Mouse (Mus musculus) MEL-GATA-1-ER (cell line): ENCODE measurements around the gene Gpr135.
"Not testable (repeated sequence)": the region's sequence is repeated elsewhere in the genome, so short reads cannot be mapped to it uniquely, and the experiment has no call there.

Experiments
- DNase-seq: peaks from one replicate; pipeline ENCODE4 v3.0.0-alpha.2; 2012; ENCODE audit warnings: low read depth; ENCODE audit errors: extremely low read depth

Gpr135 gene

GRCm38 (mm10) chr12:72053303-72053702, 17.6 kb downstream of the Gpr135 start:
- DNase-seq, result peak; percentile 12

- DNase-seq, result no peak
These were observed 18.4 kb downstream of the Gpr135 start for GRCm38 (mm10) chr12:72052571-72052970.

GRCm38 (mm10) chr12:72050821-72051220, 20.1 kb downstream of the Gpr135 start:
- DNase-seq, result no peak

- DNase-seq, result not testable (repeated sequence)
These were observed 20.8 kb downstream of the Gpr135 start for GRCm38 (mm10) chr12:72050156-72050555.

GRCm38 (mm10) chr12:72047513-72047912, 23.4 kb downstream of the Gpr135 start:
- DNase-seq, result peak; percentile 14

- DNase-seq, result no peak
These were observed 29.7 kb downstream of the Gpr135 start for GRCm38 (mm10) chr12:72041238-72041637.

- no peak for DNase-seq
These were observed 31.4 kb downstream of the Gpr135 start for GRCm38 (mm10) chr12:72039501-72039900.

GRCm38 (mm10) chr12:72038866-72039265, 32.1 kb downstream of the Gpr135 start:
- DNase-seq, result no peak

- no peak for DNase-seq
These were observed 33.9 kb downstream of the Gpr135 start for GRCm38 (mm10) chr12:72037049-72037448.

GRCm38 (mm10) chr12:72036097-72036661, 34.7 kb downstream of the Gpr135 start:
- DNase-seq, result no peak

- no peak for DNase-seq
These were observed 39.1 kb downstream of the Gpr135 start for GRCm38 (mm10) chr12:72031794-72032193.

- DNase-seq, result no peak
These were observed 39.8 kb downstream of the Gpr135 start for GRCm38 (mm10) chr12:72031171-72031570.

GRCm38 (mm10) chr12:72025275-72025795, 45.6 kb downstream of the Gpr135 start:
- no peak for DNase-seq

GRCm38 (mm10) chr12:72023572-72023971, 47.4 kb downstream of the Gpr135 start:
- DNase-seq, result no peak

- peak; percentile 24 for DNase-seq
These were observed 48.1 kb downstream of the Gpr135 start for GRCm38 (mm10) chr12:72022790-72023189.

- no peak for DNase-seq
These were observed 49.4 kb downstream of the Gpr135 start for GRCm38 (mm10) chr12:72021543-72021942.

- no peak for DNase-seq
These were observed 50.6 kb downstream of the Gpr135 start for GRCm38 (mm10) chr12:72020285-72020684.
